Mouse (Mus musculus): ENCODE results near the gene Rsph4a.
A peak's percentile ranks its signal among the peaks of the same experiment; 100 is the strongest.
"Not testable (repeated sequence)": the region's sequence is repeated elsewhere in the genome, so short reads cannot be mapped to it uniquely, and the experiment has no call there.

Gene Rsph4a

DNA sequence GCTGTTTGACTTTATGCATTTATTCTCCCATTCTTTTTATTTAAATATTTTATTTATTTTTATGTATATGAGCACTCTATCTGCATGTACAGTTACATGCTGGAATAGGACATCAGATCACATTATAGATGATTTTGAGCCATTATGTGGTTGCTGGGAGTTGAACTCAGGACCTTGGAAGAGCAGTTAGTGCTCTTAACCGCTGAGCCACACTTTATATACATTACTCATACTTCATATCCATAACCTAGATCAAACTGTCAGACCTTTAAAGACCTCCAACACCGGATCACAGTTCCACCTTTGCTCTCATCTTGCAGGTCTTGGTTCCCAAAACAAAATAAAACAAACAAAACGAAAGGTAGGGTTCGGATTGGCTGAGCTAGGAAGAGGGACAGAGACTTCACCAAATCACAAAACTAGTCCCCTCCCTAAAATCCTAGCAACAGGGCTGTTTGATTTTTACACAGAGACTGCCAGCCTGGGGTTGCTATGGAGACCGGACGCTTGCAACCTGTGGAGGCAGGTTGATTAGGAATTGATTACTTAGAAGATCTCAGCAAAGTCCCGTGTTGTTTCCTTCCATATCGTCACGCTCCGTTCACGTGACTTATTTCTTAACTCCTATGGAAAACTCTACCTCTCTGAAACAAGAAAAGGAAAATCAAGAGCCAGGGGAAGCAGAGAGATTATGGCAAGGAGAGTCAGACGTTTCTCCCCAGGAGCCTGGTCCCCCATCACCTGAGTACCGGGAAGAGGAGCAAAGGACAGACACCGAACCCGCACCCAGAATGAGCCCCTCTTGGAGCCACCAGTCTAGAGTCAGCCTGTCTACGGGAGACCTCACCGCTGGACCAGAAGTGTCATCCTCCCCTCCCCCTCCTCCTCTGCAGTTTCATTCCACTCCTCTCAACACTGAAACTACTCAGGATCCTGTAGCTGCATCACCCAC, at the start of gene Rsph4a:
Rsph4a (plus strand) TSS at position 582 of the 952 bp plus-strand sequence.
- peak; percentile 51 to 53 for DNase-seq

DNA sequence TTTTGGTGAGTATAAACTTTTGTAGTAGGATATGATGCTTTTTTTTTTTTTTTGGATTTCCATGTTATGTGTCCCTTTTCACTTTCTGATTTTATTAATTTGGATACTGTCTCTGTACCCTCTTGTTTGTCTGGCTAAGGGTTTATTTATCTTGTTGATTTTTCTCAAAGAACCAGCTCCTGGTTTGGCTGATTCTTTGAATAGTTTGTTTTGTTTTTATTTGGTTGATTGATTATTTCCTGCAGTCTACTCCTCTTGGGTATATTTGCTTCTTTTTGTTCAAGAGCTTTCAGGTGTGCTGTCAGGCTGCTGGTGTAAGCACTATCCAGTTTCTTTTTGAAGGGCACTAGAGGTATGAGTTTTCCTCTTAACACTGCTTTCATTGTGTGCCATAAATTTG, 47.5 kb upstream of the Rsph4a start, which contains the start of gene Sult3a1:
Sult3a1 (plus strand) TSS at position 301 of the 400 bp plus-strand sequence.
- no peak for DNase-seq

DNA sequence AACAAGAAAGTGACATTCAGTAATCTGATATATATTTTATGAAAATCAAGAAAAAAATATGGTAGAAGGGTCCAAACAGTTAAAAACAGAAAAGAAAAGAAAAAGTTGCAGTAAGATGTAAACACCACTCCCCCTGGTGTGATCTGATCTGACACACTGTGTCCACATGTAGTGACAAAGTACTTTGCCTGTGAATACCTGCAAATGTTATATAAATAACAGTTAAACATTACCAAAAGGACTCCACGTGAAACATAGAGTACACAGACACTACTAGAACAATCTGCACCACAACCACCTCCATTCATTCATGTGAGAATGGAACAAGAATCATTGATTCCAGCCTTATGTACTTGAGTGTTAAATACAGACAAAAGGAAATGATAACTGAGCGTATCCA, 38.9 kb upstream of the Rsph4a start:
- DNase-seq, result no peak

DNA sequence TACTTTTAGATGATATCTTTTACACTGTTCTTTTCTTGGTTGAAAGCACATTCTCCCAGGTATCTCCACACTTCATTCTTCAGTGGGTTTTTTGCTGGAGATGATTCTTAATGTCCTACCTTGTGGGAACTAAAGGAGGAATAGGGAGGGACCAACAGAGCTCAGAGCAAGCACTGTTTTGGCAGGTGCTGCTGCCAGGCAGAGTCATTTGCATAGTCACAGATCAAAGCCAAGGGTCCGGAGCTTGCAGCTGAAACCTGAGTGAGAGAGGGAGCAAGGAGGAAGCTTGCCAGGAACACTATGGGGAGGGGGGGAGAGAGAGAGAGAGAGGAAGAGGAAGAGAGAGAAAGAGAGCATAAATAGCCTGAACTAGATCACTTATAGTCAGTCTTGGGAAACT, 34.5 kb upstream of the Rsph4a start:
- peak; percentile 14 for DNase-seq

DNA sequence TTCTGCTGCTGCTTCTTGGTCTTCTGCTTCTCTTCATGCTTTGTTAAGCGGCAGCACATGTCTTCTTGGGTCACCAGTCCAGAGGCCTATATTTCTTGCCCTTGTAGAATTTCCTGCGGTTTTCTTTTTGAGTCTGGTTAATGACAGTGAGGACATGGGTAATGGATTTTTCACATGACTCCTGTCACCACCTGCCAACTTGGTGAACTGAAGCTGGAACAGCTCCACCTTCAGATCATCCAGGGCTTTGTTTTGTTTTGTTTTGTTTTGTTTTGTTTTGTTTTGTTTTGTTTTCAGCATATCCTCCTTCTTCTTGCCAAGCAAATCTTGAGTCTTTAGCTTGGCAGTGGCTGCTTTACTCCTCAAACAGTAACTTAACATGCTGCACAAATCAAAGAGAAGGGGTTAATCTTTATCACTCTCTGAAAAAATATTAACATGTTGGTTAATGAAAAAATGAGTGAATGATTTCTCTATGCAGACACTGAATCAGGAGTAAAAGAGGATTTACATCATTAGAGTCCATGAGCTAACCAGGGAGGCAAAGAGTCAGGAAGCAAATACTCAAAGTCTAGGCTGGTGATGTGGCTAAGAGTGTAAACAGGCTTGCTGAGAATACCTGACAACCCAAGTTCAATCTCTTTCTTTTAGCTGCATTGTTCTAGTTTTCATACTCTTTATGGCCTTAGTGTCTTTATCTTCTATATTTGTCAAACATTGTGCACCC, 32.1 kb upstream of the Rsph4a start:
- peak; percentile 77 to 83 for DNase-seq

DNA sequence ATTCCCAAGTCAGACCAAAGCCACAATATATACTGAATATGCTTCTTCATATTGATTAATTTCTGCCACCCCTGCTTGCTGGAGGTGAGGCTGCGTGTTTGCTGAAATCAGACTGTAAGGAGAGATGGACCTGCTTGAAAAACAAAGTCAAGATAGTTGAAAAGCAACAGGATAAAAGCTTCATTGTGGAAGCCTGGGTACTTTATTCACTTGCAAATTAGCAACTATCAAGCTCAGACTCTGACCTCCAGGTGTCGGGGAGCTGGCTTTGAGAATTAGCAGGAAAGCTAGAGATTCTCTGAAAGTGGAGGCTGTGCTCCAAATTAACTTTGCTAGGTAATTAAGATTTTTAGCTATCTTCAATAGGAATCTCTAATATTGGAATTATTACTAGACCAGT, 22.5 kb upstream of the Rsph4a start:
- DNase-seq, result not testable (repeated sequence)

DNA sequence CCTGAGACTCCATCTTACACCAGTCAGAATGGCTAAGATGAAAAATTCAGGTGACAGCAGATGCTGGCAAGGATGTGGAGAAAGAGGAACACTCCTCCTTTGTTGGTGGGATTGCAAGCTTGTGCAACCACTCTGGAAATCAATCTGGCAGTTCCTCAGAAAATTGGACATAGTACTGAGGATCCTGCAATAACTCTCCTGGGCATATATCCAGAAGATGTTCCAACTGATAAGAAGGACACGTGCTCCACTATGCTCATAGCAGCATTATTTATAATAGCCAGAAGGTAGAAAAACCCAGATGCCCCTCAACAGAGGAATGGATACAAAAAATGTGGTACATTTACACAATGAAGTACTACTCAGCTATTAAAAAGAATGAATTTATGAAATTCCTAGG, 3.4 kb upstream of the Rsph4a start:
- DNase-seq, result not testable (repeated sequence)

DNA sequence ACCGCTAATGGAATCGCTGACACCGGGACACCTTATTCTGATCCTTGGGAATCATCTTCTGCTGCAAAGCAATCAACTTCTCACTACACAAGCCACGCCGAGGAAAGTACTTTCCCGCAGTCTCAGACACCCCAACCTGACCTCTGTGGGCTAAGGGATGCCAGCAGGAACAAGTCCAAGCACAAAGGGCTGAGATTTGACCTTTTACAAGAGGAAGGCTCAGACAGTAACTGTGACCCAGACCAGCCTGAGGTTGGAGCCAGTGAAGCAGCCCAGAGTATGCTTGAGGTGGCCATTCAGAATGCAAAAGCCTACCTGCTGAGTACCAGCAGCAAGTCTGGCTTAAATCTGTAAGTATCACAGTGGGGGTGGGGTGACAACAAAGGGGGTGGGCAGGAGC, 578 bp downstream of the Rsph4a start:
- peak; percentile 23 to 40 for DNase-seq

DNA sequence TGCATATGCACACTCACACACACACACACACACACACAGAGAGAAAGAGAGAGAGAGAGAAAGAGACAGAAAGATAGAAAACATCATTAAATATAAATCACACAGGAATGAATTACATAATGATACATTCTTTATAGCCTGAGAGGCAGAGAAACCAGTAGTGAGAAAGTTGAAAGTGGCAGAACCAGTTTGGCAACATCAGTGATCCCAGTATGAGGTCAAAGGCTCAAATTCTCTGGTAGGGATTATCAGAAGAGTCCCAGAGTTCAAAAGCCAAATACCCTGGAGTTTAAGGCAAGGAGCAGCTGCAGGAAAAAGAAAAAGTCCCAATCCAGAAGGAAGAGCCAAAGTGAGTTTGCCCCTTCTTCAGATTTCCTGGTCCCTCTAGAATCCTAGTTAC, 35.8 kb downstream of the Rsph4a start:
- DNase-seq, result peak; percentile 11 to 34

DNA sequence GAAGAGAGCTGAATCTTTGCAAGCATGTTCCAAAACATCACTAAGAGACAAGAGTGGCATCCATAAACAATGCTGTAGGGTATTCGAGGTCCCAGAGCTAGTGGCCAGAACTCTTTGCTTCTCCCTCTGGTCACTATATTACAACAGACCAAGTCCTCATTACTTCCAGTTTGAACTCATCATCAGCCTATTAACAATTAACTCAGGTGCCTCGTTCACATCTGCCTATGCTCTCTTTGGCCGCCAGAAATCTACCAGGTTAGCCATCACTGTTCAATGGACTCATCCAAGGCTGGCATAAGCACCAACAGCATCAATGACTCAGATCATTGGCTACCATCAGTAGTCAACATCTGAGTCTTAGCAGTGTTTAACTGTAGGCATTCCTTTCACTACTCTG, 40.5 kb downstream of the Rsph4a start:
- DNase-seq, result peak in 1 of 2 experiments; percentile 15

DNA sequence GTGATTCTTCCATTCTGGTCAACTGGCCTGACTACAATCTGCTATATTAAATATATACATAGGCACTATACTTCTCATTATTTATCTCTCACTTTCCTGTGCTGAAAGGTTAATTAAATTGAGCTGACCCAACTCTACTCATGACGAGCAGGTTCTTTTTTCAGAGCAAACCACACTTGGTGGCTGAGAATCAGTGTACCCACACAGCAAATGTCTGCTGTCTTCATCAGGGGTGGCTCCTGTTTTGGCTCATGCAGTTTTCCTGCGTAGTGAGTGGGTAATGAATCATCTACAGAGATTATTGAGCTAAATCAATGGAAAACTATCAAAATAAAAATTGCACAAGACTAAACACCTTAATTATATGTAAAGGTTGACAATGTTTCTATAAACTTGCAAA, 41.4 kb downstream of the Rsph4a start:
- DNase-seq, result no peak

DNA sequence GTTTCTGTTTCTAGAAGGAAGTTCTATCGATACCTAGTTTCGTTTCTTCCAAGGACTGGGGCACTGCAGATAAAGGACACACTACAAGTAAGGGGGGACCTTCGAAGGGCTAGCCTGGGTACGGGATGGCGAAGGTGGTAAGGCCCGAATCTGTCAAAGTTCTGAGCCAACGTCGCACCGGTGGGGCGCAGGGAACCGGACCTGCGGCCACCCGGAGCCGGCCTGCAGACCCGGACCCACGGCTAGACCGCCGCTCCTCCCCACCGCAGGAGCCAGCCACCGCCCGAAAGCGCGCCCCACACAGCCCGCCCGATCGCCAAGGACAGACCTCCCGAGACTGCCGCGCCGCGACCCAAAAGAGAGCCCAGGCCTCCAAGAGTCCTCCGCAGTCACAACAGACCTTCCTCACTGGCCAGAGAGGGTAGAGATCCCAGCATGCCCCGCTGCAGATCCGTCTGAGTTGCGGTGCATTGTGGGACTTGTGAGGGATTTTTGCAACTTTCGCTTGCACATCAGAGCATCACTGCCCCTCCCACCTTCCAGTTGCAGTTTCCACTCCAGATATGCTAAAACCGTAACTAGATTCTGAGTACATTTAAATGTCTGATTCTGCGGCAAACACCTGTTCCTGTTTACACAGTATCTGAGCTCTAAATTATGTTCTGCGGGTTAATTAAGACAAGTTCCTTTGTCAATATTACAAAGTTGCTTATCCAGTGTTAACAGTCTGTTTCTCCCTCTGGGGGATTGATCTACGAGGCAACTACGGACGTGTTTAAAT, 46.1 kb downstream of the Rsph4a start, which contains the start of gene Zup1:
Zup1 (minus strand) TSS at position 467 of the 781 bp plus-strand sequence.
- DNase-seq, result peak; percentile 82 to 88

DNA sequence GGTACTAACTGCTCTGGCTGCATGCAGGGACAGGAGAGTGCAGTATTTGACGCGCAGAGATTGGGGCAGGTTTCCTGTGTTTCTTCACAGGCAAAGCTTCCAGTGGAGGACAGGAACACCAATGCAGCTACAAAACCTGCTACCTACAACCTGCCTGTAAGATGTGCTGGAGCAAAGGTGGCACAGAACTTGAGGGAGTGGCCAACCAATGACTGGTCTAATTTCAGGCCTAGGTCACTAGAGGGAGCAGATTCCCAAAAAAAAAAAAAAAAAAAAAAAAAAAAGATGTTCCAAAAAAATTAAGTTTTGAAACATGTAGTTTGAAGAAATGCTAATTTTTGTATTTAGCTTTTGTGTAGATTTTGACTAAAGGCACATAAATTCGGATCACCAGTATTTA, 47.6 kb downstream of the Rsph4a start:
- no peak for DNase-seq

Data from kidney, adult 8-10 months (tissue).